Mouse (Mus musculus) lung, postnatal 0 days (tissue): Measurements from ENCODE around the gene Lrrc25.

Experiments used
- CTCF ChIP-seq: IDR thresholded peaks from 2 replicates; pipeline ENCODE4 v1.5.1; 2016; ENCODE audit warnings: antibody characterized with exemption, mild to moderate bottlenecking
- EP300 ChIP-seq: IDR thresholded peaks from 2 replicates; pipeline ENCODE4 v1.6.1; 2016; ENCODE audit warnings: antibody characterized with exemption, mild to moderate bottlenecking, control low read depth

DNA sequence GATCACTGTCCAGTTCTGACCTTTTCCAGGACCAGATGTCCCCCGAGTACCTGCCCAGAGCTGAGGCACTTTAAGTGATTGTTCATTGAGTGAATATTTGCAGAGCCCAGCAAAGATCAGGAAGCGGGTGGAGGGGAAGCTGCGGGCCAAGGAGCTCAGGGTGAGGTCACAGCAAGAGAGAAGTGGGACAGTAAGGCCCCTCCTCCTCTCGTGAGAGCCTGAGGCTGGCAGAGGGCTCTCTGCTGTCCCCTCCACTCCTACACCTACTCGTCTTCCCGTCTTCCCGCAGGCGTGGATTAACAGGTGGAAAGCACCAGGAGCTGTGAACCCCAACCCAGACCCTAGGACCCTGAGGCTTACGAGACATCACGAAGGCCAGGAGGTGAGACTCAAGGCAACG is 690 bp downstream of the Lrrc25 start:
- TF ChIP-seq CTCF (no peak), EP300 (no peak)
